Mouse (Mus musculus) C2C12 (cell line): ENCODE results near the gene Mitd1. TPM values are rescaled to one million over a fixed set of nuclear protein-coding genes. Genes with fewer than 3 reads are reported as not detected.

Experiments used
- H3K27me3 ChIP-seq: one replicate; pipeline ENCODE4 v1.6.1; 2011; ENCODE audit not compliant: control insufficient read depth, insufficient read depth, insufficient read length
- H3K36me3 ChIP-seq: one replicate; pipeline ENCODE4 v1.6.1; 2011; ENCODE audit not compliant: control insufficient read depth, insufficient read depth
- H3K4me3 ChIP-seq: one replicate; pipeline ENCODE4 v1.5.1; 2011; ENCODE audit warnings: mild to moderate bottlenecking, control low read depth; ENCODE audit not compliant: poor library complexity, insufficient read depth, severe bottlenecking
- H3K79me2 ChIP-seq: one replicate; pipeline ENCODE4 v1.6.1; 2011; ENCODE audit not compliant: control insufficient read depth, insufficient read depth
- H3K79me3 ChIP-seq: one replicate; pipeline ENCODE4 v1.6.1; 2011; ENCODE audit warnings: low read depth, control low read depth
- H3ac ChIP-seq: one replicate; pipeline ENCODE3; 2011; ENCODE audit warnings: low read depth; ENCODE audit not compliant: control insufficient read depth, insufficient read length
- CEBPB ChIP-seq: IDR thresholded peaks from one replicate; pipeline ENCODE4 v1.6.1; 2011; ENCODE audit warnings: low read depth, mild to moderate bottlenecking, control low read depth, moderate library complexity
- CTCF ChIP-seq: IDR thresholded peaks from one replicate; pipeline ENCODE4 v1.5.1; 2011; ENCODE audit not compliant: control insufficient read depth, insufficient read depth, insufficient read length
- FOSL1 ChIP-seq: IDR thresholded peaks from one replicate; pipeline ENCODE4 v1.8.0; 2011; ENCODE audit warnings: mild to moderate bottlenecking, low read length; ENCODE audit not compliant: poor library complexity, insufficient read depth, severe bottlenecking
- MAX ChIP-seq: IDR thresholded peaks from one replicate; pipeline ENCODE4 v1.6.1; 2011; ENCODE audit warnings: mild to moderate bottlenecking, control low read depth
- MYOD1 ChIP-seq: IDR thresholded peaks from one replicate; pipeline ENCODE4 v1.6.1; 2011; ENCODE audit warnings: low read depth; ENCODE audit not compliant: control insufficient read depth, insufficient read length
- MYOG ChIP-seq: IDR thresholded peaks from one replicate; pipeline ENCODE4 v1.6.1; 2011; ENCODE audit not compliant: control insufficient read depth, insufficient read length; ENCODE audit errors: extremely low read depth
- USF1 ChIP-seq: IDR thresholded peaks from one replicate; pipeline ENCODE4 v1.6.1; 2011; ENCODE audit warnings: low read depth, mild to moderate bottlenecking, control low read depth, moderate library complexity
- polyA plus RNA-seq: library from polyadenylated mRNA; unstranded; fragments of >200 nt; fragmentation: generic; extraction: Trizol; gene quantifications from one replicate; pipeline ENCODE4 v1.2.1, GENCODE M21; 2012; ENCODE audit warnings: missing spikeins

Mitd1 gene
- polyA plus RNA-seq, 1 experiment: 6.6 TPM

DNA sequence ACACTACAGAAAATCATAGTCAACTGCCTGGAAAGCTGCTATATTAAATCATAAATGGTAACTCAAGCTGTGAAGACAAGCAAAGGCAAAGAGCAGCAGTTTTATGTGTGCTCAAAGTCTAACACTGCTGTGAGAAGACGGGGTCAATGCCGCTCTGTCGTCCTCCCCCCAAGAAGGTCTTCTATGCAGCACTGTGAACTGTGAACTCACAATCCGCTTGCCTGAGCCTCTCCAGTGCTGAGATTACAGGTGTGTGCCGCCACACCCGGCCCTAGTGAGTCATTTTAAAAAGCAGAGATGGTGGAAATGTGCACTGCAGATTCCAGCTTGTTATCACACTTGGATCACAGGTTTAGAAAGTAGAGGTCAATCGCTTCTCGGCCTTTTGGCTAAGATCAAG is 43.3 kb downstream of the Mitd1 start:
- no peaks in the 10 kb centered on the region for H3K79me3 ChIP-seq
- H3K27me3 ChIP-seq: no peaks in the 10 kb centered on the region
- H3K4me3 ChIP-seq: no peak overlapping the region
- H3K79me2 ChIP-seq: no peaks in the 10 kb centered on the region
- H3ac ChIP-seq: no peak overlapping the region
- H3K36me3 ChIP-seq: no peaks in the 10 kb centered on the region
- TF ChIP-seq MYOG (no peak), MAX (no peak), USF1 (no peak), CEBPB (no peak), MYOD1 (no peak), FOSL1 (no peak), CTCF (no peak)

DNA sequence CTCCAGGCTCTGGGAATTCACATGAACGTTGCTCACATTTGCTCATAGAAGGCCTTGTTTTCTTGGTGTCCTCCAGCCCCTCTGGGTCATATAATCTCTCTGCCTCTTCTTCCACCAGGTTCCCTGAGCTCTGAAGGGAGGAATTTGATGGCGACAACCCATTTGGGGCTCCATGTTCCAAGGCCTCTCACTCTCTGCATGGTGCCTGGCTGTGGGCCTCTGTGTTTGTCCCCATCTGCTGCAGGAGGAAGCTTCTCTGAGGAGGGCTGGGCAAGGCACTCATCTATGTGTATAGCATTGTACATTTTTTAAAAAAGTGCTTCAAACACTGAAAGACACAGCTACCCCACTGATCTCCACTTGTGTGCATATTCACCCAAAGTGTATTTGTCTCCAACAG is 58.5 kb downstream of the Mitd1 start:
- no peaks in the 10 kb centered on the region for H3K79me3 ChIP-seq
- no peaks in the 10 kb centered on the region for H3K36me3 ChIP-seq
- no peak for TF ChIP-seq FOSL1
- no peaks in the 10 kb centered on the region for H3K79me2 ChIP-seq
- no peaks in the 10 kb centered on the region for H3K27me3 ChIP-seq
- H3K4me3 ChIP-seq: no peak overlapping the region
- no peak overlapping the region for H3ac ChIP-seq

Other genes starting within 250 kb of the Mitd1 start
- not detected for gene 2010300C02Rik, start 170.3 kb downstream of the Mitd1 start, polyA plus RNA-seq
- 0.46 TPM for gene Tsga10, start 24.0 kb downstream of the Mitd1 start, polyA plus RNA-seq
- 5.8 TPM for gene Lipt1, start 18.7 kb downstream of the Mitd1 start, polyA plus RNA-seq
- 152 TPM for gene Mrpl30, start 66 bp upstream of the Mitd1 start, polyA plus RNA-seq
- gene Lyg2, start 26.1 kb upstream of the Mitd1 start, polyA plus RNA-seq: not detected
- gene Lyg1, start 67.3 kb upstream of the Mitd1 start, polyA plus RNA-seq: not detected
- 41.1 TPM for gene Txndc9, start 107.5 kb upstream of the Mitd1 start, polyA plus RNA-seq
- gene Eif5b, start 107.6 kb upstream of the Mitd1 start, polyA plus RNA-seq: 12.1 TPM
- gene Rev1, start 239.4 kb upstream of the Mitd1 start, polyA plus RNA-seq: 7.0 TPM